Mouse (Mus musculus) heart, embryonic 13.5 days (tissue): ENCODE measurements around the gene Dcaf1. TPM values are rescaled to one million over a fixed set of nuclear protein-coding genes. Genes with fewer than 3 reads are reported as not detected.
A peak's percentile ranks its signal among the peaks of the same experiment; 100 is the strongest.

Experiments
- ATAC-seq: fragments of 200-750 bp; cut with Nextera tagmentation; 2 replicates; pipeline ENCODE4 v1.8.0; 2017; ENCODE audit warnings: moderate TSS enrichment; ENCODE audit not compliant: insufficient number of reproducible peaks, low FRiP score, low TSS enrichment; ENCODE audit errors: extremely low read depth
- H3K27ac ChIP-seq: fragments of 300-500 bp; sonication (generic); replicated peaks from 2 replicates; pipeline ENCODE4 v1.5.1; 2015; ENCODE audit warnings: moderate library complexity, mild to moderate bottlenecking, inconsistent platforms
- H3K27me3 ChIP-seq: fragments of 300-500 bp; sonication (generic); replicated peaks from 2 replicates; pipeline ENCODE4 v1.6.1; 2015; ENCODE audit warnings: mild to moderate bottlenecking, inconsistent platforms
- H3K36me3 ChIP-seq: fragments of 300-500 bp; sonication (generic); 2 replicates; pipeline ENCODE4 v1.6.1; 2015; ENCODE audit warnings: mild to moderate bottlenecking, inconsistent platforms
- H3K4me1 ChIP-seq: fragments of 300-500 bp; sonication (generic); 2 replicates; pipeline ENCODE4 v1.6.1; 2015; ENCODE audit warnings: inconsistent platforms
- H3K4me2 ChIP-seq: fragments of 300-500 bp; sonication (generic); 2 replicates; pipeline ENCODE4 v1.6.1; 2015; ENCODE audit warnings: inconsistent platforms, mild to moderate bottlenecking, moderate library complexity
- H3K4me3 ChIP-seq: fragments of 300-500 bp; sonication (generic); 2 replicates; pipeline ENCODE4 v1.5.1; 2015; ENCODE audit warnings: moderate library complexity, mild to moderate bottlenecking, inconsistent platforms
- H3K9ac ChIP-seq: fragments of 300-500 bp; sonication (generic); 2 replicates; pipeline ENCODE4 v1.6.1; 2015; ENCODE audit warnings: inconsistent platforms, mild to moderate bottlenecking, moderate library complexity
- H3K9me3 ChIP-seq: fragments of 300-500 bp; sonication (generic); 2 replicates; pipeline ENCODE4 v1.6.1; 2016; ENCODE audit warnings: inconsistent platforms
- WGBS: fragments of 180-500 bp; shearing (Covaris S2); methylation state at CpG from one replicate; pipeline ENCODE4 v1.1.7; 2015; ENCODE audit warnings: mixed read lengths; 5-methylcytosine and 5-hydroxymethylcytosine counted together
- polyA plus RNA-seq: library from polyadenylated mRNA; unstranded; fragments of >200 nt; fragmentation: Nextera tagmentation; extraction: Ambion mirVana; gene quantifications from 2 replicates; pipeline ENCODE4 v1.2.1, GENCODE M21; 2015

Gene Dcaf1
- polyA plus RNA-seq, 1 experiment from 2014 or later, result 15.6 TPM

- Histone ChIP-seq H3K36me3 (peaks cover 35% of the 10 kb centered on the region), H3K4me3 (peak overlapping the region; percentile 84), H3K27me3 (no peaks in the 10 kb centered on the region; the same call in 1 of the 2 replicates), H3K9ac (peak overlapping the region; percentile 92), H3K9me3 (no peaks in the 10 kb centered on the region), H3K4me1 (peaks cover 41% of the 10 kb centered on the region), H3K4me2 (peak overlapping the region; percentile 71), H3K27ac (peak overlapping the region; percentile 84)
- no peak for ATAC-seq
- whole genome bisulfite sequencing, result 1% methylated on average over 17 of the region's 17 CpGs
Observed at GRCm38 (mm10) chr9:106891341-106891741, 69.7 kb downstream of the Dcaf1 start.

- ATAC-seq, result peak; percentile 97
- H3K27ac ChIP-seq, result peak within 1 kb of the TSS; percentile 95
- under 1% methylated on average over 59 of the region's 59 CpGs for WGBS
Observed at GRCm38 (mm10) chr9:106891829-106892551, 70.3 kb downstream of the Dcaf1 start, which contains the start of gene Manf. Manf (minus strand) TSS chr9:106891979.

GRCm38 (mm10) chr9:106892552-106892875, 70.8 kb downstream of the Dcaf1 start:
- WGBS, result under 1% methylated on average over 9 of the region's 9 CpGs
- Histone ChIP-seq H3K4me2 (peak overlapping the region; percentile 91), H3K4me3 (peak overlapping the region; percentile 84), H3K9ac (peak overlapping the region; percentile 90), H3K9me3 (no peaks in the 10 kb centered on the region), H3K4me1 (peaks cover 38% of the 10 kb centered on the region), H3K36me3 (peaks cover 33% of the 10 kb centered on the region), H3K27ac (peak overlapping the region; percentile 95), H3K27me3 (no peaks in the 10 kb centered on the region; the same call in 1 of the 2 replicates)
- ATAC-seq, result 0 out of 2 replicates have a peak, but pooled peaks have one; percentile 1

More at GRCm38 (mm10) chr9:106891829-106892551, 70.3 kb downstream of the Dcaf1 start, which contains the start of gene Manf:
- Histone ChIP-seq H3K36me3 (peaks cover 35% of the 10 kb centered on the region), H3K4me3 (peak within 1 kb of the TSS; percentile 84), H3K9me3 (no peaks in the 10 kb centered on the region), H3K4me1 (peaks cover 41% of the 10 kb centered on the region), H3K27me3 (no peaks in the 10 kb centered on the region; the same call in 1 of the 2 replicates), H3K4me2 (peak within 1 kb of the TSS; percentile 91), H3K9ac (peak within 1 kb of the TSS; percentile 92)

GRCm38 (mm10) chr9:106893327-106893726, 71.7 kb downstream of the Dcaf1 start:
- H3K4me3 ChIP-seq, result no peak overlapping the region
- no peak for ATAC-seq
- H3K36me3 ChIP-seq, result peaks cover 25% of the 10 kb centered on the region
- H3K27me3 ChIP-seq, result no peaks in the 10 kb centered on the region; the same call in 1 of the 2 replicates
- no peak overlapping the region for H3K27ac ChIP-seq
- H3K4me2 ChIP-seq, result peak overlapping the region; percentile 91; the same call in 1 of the 2 replicates
- peaks cover 29% of the 10 kb centered on the region for H3K4me1 ChIP-seq
- no peak overlapping the region for H3K9ac ChIP-seq
- no peaks in the 10 kb centered on the region for H3K9me3 ChIP-seq
- 63% methylated on average over 3 of the region's 3 CpGs for WGBS

- no peak overlapping the region for H3K27ac ChIP-seq
- no peak overlapping the region for H3K4me2 ChIP-seq
- 54% methylated on average over 1 of the region's 1 CpGs for WGBS
- H3K4me3 ChIP-seq, result no peak overlapping the region
- H3K9ac ChIP-seq, result no peak overlapping the region
- H3K27me3 ChIP-seq, result peaks cover 5% of the 10 kb centered on the region; the same call in 1 of the 2 replicates
- ATAC-seq, result no peak
- H3K36me3 ChIP-seq, result no peaks in the 10 kb centered on the region
- H3K4me1 ChIP-seq, result no peaks in the 10 kb centered on the region
- H3K9me3 ChIP-seq, result no peaks in the 10 kb centered on the region
Observed at GRCm38 (mm10) chr9:106898901-106899300, 77.2 kb downstream of the Dcaf1 start.

- WGBS, result 81% methylated on average over 7 of the region's 7 CpGs
- Histone ChIP-seq H3K27me3 (peaks cover 5% of the 10 kb centered on the region; the same call in 1 of the 2 replicates), H3K4me3 (no peak overlapping the region), H3K27ac (no peak overlapping the region), H3K9me3 (no peaks in the 10 kb centered on the region), H3K9ac (no peak overlapping the region), H3K36me3 (no peaks in the 10 kb centered on the region), H3K4me1 (no peaks in the 10 kb centered on the region), H3K4me2 (no peak overlapping the region)
- no peak for ATAC-seq
Observed at GRCm38 (mm10) chr9:106901596-106901995, 79.9 kb downstream of the Dcaf1 start.

- H3K4me2 ChIP-seq, result no peak overlapping the region
- H3K9me3 ChIP-seq, result no peaks in the 10 kb centered on the region
- no peak overlapping the region for H3K9ac ChIP-seq
- 64% methylated on average over 4 of the region's 4 CpGs for WGBS
- H3K27ac ChIP-seq, result no peak overlapping the region
- no peaks in the 10 kb centered on the region for H3K4me1 ChIP-seq
- no peaks in the 10 kb centered on the region for H3K36me3 ChIP-seq
- no peak for ATAC-seq
- H3K4me3 ChIP-seq, result no peak overlapping the region
- peaks cover 5% of the 10 kb centered on the region; the same call in 1 of the 2 replicates for H3K27me3 ChIP-seq
Observed at GRCm38 (mm10) chr9:106903099-106903790, 81.6 kb downstream of the Dcaf1 start.

- 0% methylated on average over 1 of the region's 1 CpGs for WGBS
- Histone ChIP-seq H3K27ac (no peak overlapping the region), H3K27me3 (peaks cover 5% of the 10 kb centered on the region; the same call in 1 of the 2 replicates), H3K9ac (no peak overlapping the region), H3K4me3 (no peak overlapping the region), H3K4me1 (no peaks in the 10 kb centered on the region), H3K4me2 (no peak overlapping the region), H3K36me3 (no peaks in the 10 kb centered on the region), H3K9me3 (no peaks in the 10 kb centered on the region)
- ATAC-seq, result no peak
Observed at GRCm38 (mm10) chr9:106903791-106904134, 82.1 kb downstream of the Dcaf1 start.

- Histone ChIP-seq H3K27me3 (peaks cover 3% of the 10 kb centered on the region; the same call in 1 of the 2 replicates), H3K4me3 (no peak overlapping the region), H3K4me1 (no peaks in the 10 kb centered on the region), H3K4me2 (no peak overlapping the region), H3K9ac (no peak overlapping the region), H3K9me3 (no peaks in the 10 kb centered on the region), H3K36me3 (no peaks in the 10 kb centered on the region), H3K27ac (no peak overlapping the region)
- ATAC-seq, result no peak
- WGBS, result 73% methylated on average over 8 of the region's 8 CpGs
Observed at GRCm38 (mm10) chr9:106906597-106906996, 84.9 kb downstream of the Dcaf1 start.

- Histone ChIP-seq H3K9ac (no peak overlapping the region), H3K9me3 (no peaks in the 10 kb centered on the region), H3K4me2 (no peak overlapping the region), H3K4me3 (no peak overlapping the region), H3K4me1 (no peaks in the 10 kb centered on the region), H3K27ac (no peak overlapping the region), H3K36me3 (no peaks in the 10 kb centered on the region), H3K27me3 (no peaks in the 10 kb centered on the region)
- no peak for ATAC-seq
- 58% methylated on average over 3 of the region's 3 CpGs for WGBS
Observed at GRCm38 (mm10) chr9:106908174-106908573, 86.5 kb downstream of the Dcaf1 start.

GRCm38 (mm10) chr9:106908715-106909114, 87.0 kb downstream of the Dcaf1 start:
- no peaks in the 10 kb centered on the region for H3K27me3 ChIP-seq
- H3K27ac ChIP-seq, result no peak overlapping the region
- no peaks in the 10 kb centered on the region for H3K9me3 ChIP-seq
- no peak overlapping the region for H3K4me2 ChIP-seq
- WGBS, result 41% methylated on average over 5 of the region's 5 CpGs
- no peak for ATAC-seq
- H3K9ac ChIP-seq, result no peak overlapping the region
- H3K4me1 ChIP-seq, result no peaks in the 10 kb centered on the region
- no peaks in the 10 kb centered on the region for H3K36me3 ChIP-seq
- H3K4me3 ChIP-seq, result no peak overlapping the region
